ENCODE assay signal across 21 mouse cellular contexts in the genomic region with DNA sequence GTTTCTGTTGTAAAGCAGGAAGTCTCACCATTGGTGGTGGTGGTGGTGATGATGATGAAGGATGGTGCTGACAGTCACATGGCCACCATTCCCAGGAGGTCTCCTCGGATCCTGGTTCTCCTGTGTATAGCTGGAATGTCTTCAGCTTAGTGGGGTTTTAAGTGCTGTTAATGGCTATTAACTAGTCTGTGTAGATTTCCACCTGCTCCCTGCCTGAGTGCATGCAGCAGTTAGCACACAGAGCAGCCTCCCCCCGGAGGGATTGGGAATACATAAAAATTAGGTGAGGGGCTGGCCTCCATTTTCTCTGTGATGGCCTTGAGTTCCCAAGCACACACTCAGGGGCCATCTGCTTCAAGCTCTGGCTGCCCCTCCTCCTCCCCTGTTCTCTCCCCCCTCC. TPM values are rescaled to one million over a fixed set of nuclear protein-coding genes. Genes with fewer than 3 reads are reported as not detected.
A peak's percentile ranks its signal among the peaks of the same experiment; 100 is the strongest.
DNase-seq lines count a peak whose midpoint lies in the region; ATAC-seq lines count a peak whose summit lies in the region.
"Had no signal": no experiment of that assay in that cellular context is flagged by ENCODE, and none has a peak within 500 bp of the region (broad histone marks: within the 10 kb centered on the region; RNA-seq: fewer than 3 reads in every experiment).

No protein-coding gene starts in this region.

- H3K36me3 ChIP-seq in forebrain, embryonic 14.5 days (ENCODE audit: control insufficient read depth, insufficient read depth, low read length), result no peaks in the 10 kb centered on the region
- H3K36me3 ChIP-seq in forebrain, embryonic 13.5 days (ENCODE audit: poor library complexity, severe bottlenecking), result no peaks in the 10 kb centered on the region
- no peaks in the 10 kb centered on the region for H3K36me3 ChIP-seq in midbrain, embryonic 11.5 days (ENCODE audit: control insufficient read depth, insufficient read depth, low read length)
- H3K36me3 ChIP-seq in midbrain, embryonic 10.5 days, result no peaks in the 10 kb centered on the region
- H3K36me3 ChIP-seq in neural tube, embryonic 12.5 days, result no peaks in the 10 kb centered on the region
- no peaks in the 10 kb centered on the region for H3K36me3 ChIP-seq in neural tube, embryonic 15.5 days
- H3K36me3 ChIP-seq in neural tube, embryonic 14.5 days (ENCODE audit: control insufficient read depth, insufficient read depth, low read length), result no peaks in the 10 kb centered on the region
- H3K36me3 ChIP-seq: embryonic facial prominence, embryonic 10.5 days; forebrain, embryonic 15.5 days; heart, embryonic 15.5 days had no signal

- H3K9ac ChIP-seq in forebrain, embryonic 14.5 days (ENCODE audit: low read length), result no peak overlapping the region
- no peak overlapping the region for H3K9ac ChIP-seq in forebrain, embryonic 13.5 days
- H3K9ac ChIP-seq in midbrain, embryonic 11.5 days (ENCODE audit: low read length), result no peak overlapping the region
- no peak overlapping the region for H3K9ac ChIP-seq in neural tube, embryonic 12.5 days
- H3K9ac ChIP-seq in neural tube, embryonic 15.5 days (replicated peaks), result no peak overlapping the region
- H3K9ac ChIP-seq in neural tube, embryonic 14.5 days (replicated peaks; ENCODE audit: low read depth, low read length), result no peak overlapping the region
- H3K9ac ChIP-seq: forebrain, embryonic 15.5 days; heart, embryonic 15.5 days had no signal

- WGBS in forebrain, embryonic 14.5 days, result 79% methylated on average over 2 of the region's 2 CpGs
- WGBS in forebrain, embryonic 13.5 days, result 64% methylated on average over 2 of the region's 2 CpGs
- 66% methylated on average over 2 of the region's 2 CpGs for WGBS in midbrain, embryonic 11.5 days
- 84% methylated on average over 2 of the region's 2 CpGs for WGBS in midbrain, embryonic 10.5 days
- 40% methylated on average over 2 of the region's 2 CpGs for WGBS in neural tube, embryonic 12.5 days
- WGBS in neural tube, embryonic 15.5 days, result 36% methylated on average over 2 of the region's 2 CpGs
- WGBS in neural tube, embryonic 14.5 days, result 37% methylated on average over 2 of the region's 2 CpGs

- no peak for ATAC-seq in forebrain, embryonic 14.5 days
- no peak for ATAC-seq in forebrain, embryonic 13.5 days
- 0 out of 2 replicates have a peak, but pooled peaks have one; percentile 19 for ATAC-seq in midbrain, embryonic 11.5 days (ENCODE audit: low FRiP score)
- 0 out of 2 replicates have a peak, but pooled peaks have one; percentile 25 for ATAC-seq in neural tube, embryonic 12.5 days (ENCODE audit: low FRiP score, low read depth)
- no peak for ATAC-seq in neural tube, embryonic 15.5 days (ENCODE audit: low FRiP score)
- ATAC-seq in neural tube, embryonic 14.5 days (ENCODE audit: low read depth), result peak; percentile 68; the same call in 1 of the 2 replicates
- ATAC-seq: forebrain, embryonic 15.5 days; hindbrain, postnatal 0 days had no signal

- H3K9me3 ChIP-seq in forebrain, embryonic 14.5 days (replicated peaks; ENCODE audit: control insufficient read depth, low read length), result no peaks in the 10 kb centered on the region
- no peaks in the 10 kb centered on the region for H3K9me3 ChIP-seq in forebrain, embryonic 13.5 days (replicated peaks)
- H3K9me3 ChIP-seq in midbrain, embryonic 11.5 days (ENCODE audit: control insufficient read depth, low read length), result no peaks in the 10 kb centered on the region
- no peaks in the 10 kb centered on the region for H3K9me3 ChIP-seq in midbrain, embryonic 10.5 days (replicated peaks)
- no peaks in the 10 kb centered on the region for H3K9me3 ChIP-seq in neural tube, embryonic 12.5 days
- H3K9me3 ChIP-seq in neural tube, embryonic 15.5 days (replicated peaks), result no peaks in the 10 kb centered on the region
- no peaks in the 10 kb centered on the region for H3K9me3 ChIP-seq in neural tube, embryonic 14.5 days (ENCODE audit: control insufficient read depth, low read length)
- H3K9me3 ChIP-seq: embryonic facial prominence, embryonic 10.5 days; forebrain, embryonic 15.5 days; heart, embryonic 15.5 days had no signal

- no peak overlapping the region for H3K4me2 ChIP-seq in forebrain, embryonic 14.5 days (ENCODE audit: low read length)
- no peak overlapping the region for H3K4me2 ChIP-seq in forebrain, embryonic 13.5 days
- H3K4me2 ChIP-seq in midbrain, embryonic 11.5 days, result no peak overlapping the region
- no peak overlapping the region for H3K4me2 ChIP-seq in neural tube, embryonic 12.5 days (replicated peaks)
- H3K4me2 ChIP-seq in neural tube, embryonic 15.5 days, result no peak overlapping the region
- H3K4me2 ChIP-seq in neural tube, embryonic 14.5 days (ENCODE audit: low read depth, low read length), result no peak overlapping the region
- H3K4me2 ChIP-seq: forebrain, embryonic 15.5 days; heart, embryonic 11.5 days; heart, embryonic 15.5 days had no signal

- H3K27ac ChIP-seq in forebrain, embryonic 14.5 days (ENCODE audit: low read depth, low read length), result no peak overlapping the region
- H3K27ac ChIP-seq in forebrain, embryonic 13.5 days, result no peak overlapping the region
- no peak overlapping the region for H3K27ac ChIP-seq in midbrain, embryonic 11.5 days (ENCODE audit: low read depth, low read length)
- H3K27ac ChIP-seq in midbrain, embryonic 10.5 days (replicated peaks), result no peak overlapping the region
- H3K27ac ChIP-seq in neural tube, embryonic 12.5 days, result no peak overlapping the region
- H3K27ac ChIP-seq in neural tube, embryonic 15.5 days (replicated peaks), result no peak overlapping the region
- no peak overlapping the region for H3K27ac ChIP-seq in neural tube, embryonic 14.5 days (ENCODE audit: low read depth, low read length)
- H3K27ac ChIP-seq: embryonic facial prominence, embryonic 10.5 days; forebrain, embryonic 15.5 days; heart, embryonic 15.5 days; hindbrain, postnatal 0 days had no signal

- no peaks in the 10 kb centered on the region for H3K27me3 ChIP-seq in forebrain, embryonic 14.5 days (replicated peaks; ENCODE audit: control insufficient read depth, insufficient read depth, low read length)
- no peaks in the 10 kb centered on the region for H3K27me3 ChIP-seq in forebrain, embryonic 13.5 days
- no peaks in the 10 kb centered on the region for H3K27me3 ChIP-seq in midbrain, embryonic 11.5 days (ENCODE audit: control insufficient read depth, insufficient read depth, low read length)
- H3K27me3 ChIP-seq in midbrain, embryonic 10.5 days (ENCODE audit: low read depth, poor library complexity, severe bottlenecking), result no peaks in the 10 kb centered on the region
- no peaks in the 10 kb centered on the region for H3K27me3 ChIP-seq in neural tube, embryonic 12.5 days (replicated peaks)
- H3K27me3 ChIP-seq in neural tube, embryonic 15.5 days (replicated peaks), result no peaks in the 10 kb centered on the region
- H3K27me3 ChIP-seq in neural tube, embryonic 14.5 days (ENCODE audit: control insufficient read depth, insufficient read depth, low read length), result no peaks in the 10 kb centered on the region
- H3K27me3 ChIP-seq: forebrain, embryonic 15.5 days; heart, embryonic 15.5 days had no signal

- peak; percentile 4 for DNase-seq in forebrain, embryonic 14.5 days (ENCODE audit: low spot score)
- DNase-seq in midbrain, embryonic 11.5 days (ENCODE audit: low spot score, missing footprints), result no peak
- no peak for DNase-seq in midbrain, embryonic 10.5 days (ENCODE audit: low spot score)
- no peak for DNase-seq in left cerebral cortex, adult 11 months (ENCODE audit: low spot score)
- DNase-seq: adrenal gland, postnatal 10 days; cerebellum, adult 11-12 months; cerebellum, adult 9-10 months; cerebellum, postnatal 25 days; gastrocnemius, postnatal 36 days; heart, adult 18-20 months; heart, postnatal 14 days had no signal

- no peaks in the 10 kb centered on the region for H3K4me1 ChIP-seq in forebrain, embryonic 14.5 days (ENCODE audit: control insufficient read depth, insufficient read depth, low read length)
- no peaks in the 10 kb centered on the region for H3K4me1 ChIP-seq in forebrain, embryonic 13.5 days
- no peaks in the 10 kb centered on the region for H3K4me1 ChIP-seq in midbrain, embryonic 11.5 days (ENCODE audit: control insufficient read depth, insufficient read depth, low read length)
- no peaks in the 10 kb centered on the region for H3K4me1 ChIP-seq in midbrain, embryonic 10.5 days
- no peaks in the 10 kb centered on the region for H3K4me1 ChIP-seq in neural tube, embryonic 12.5 days
- no peaks in the 10 kb centered on the region for H3K4me1 ChIP-seq in neural tube, embryonic 15.5 days
- H3K4me1 ChIP-seq in neural tube, embryonic 14.5 days (ENCODE audit: control insufficient read depth, insufficient read depth, low read length), result no peaks in the 10 kb centered on the region
- H3K4me1 ChIP-seq: embryonic facial prominence, embryonic 10.5 days; forebrain, embryonic 15.5 days; heart, embryonic 15.5 days had no signal

- no peak overlapping the region for H3K4me3 ChIP-seq in forebrain, embryonic 14.5 days (ENCODE audit: low read depth, low read length)
- H3K4me3 ChIP-seq in forebrain, embryonic 13.5 days, result no peak overlapping the region
- no peak overlapping the region for H3K4me3 ChIP-seq in midbrain, embryonic 11.5 days (ENCODE audit: low read depth, low read length)
- H3K4me3 ChIP-seq in midbrain, embryonic 10.5 days, result no peak overlapping the region
- no peak overlapping the region for H3K4me3 ChIP-seq in neural tube, embryonic 12.5 days
- no peak overlapping the region for H3K4me3 ChIP-seq in neural tube, embryonic 15.5 days (replicated peaks)
- H3K4me3 ChIP-seq in neural tube, embryonic 14.5 days (ENCODE audit: low read depth, low read length), result no peak overlapping the region
- H3K4me3 ChIP-seq: embryonic facial prominence, embryonic 10.5 days; forebrain, embryonic 15.5 days; heart, embryonic 15.5 days had no signal

RNA-seq across cellular contexts. Expression of gene Ntrk2, which starts 36.9 kb away (rescaled TPM):
- polyA plus RNA-seq in forebrain, embryonic 14.5 days (2014; fragmentation: Nextera tagmentation; extraction: Ambion mirVana), result 49.9 and 66.7 TPM in 2 replicates
- polyA plus RNA-seq in forebrain, embryonic 13.5 days (2015; fragmentation: Nextera tagmentation; extraction: Ambion mirVana), result 51.4 and 60.2 TPM in 2 replicates
- 35.8 and 37.8 TPM in 2 replicates for polyA plus RNA-seq in midbrain, embryonic 11.5 days (2014; fragmentation: Nextera tagmentation; extraction: Ambion mirVana)
- 14.8 and 24.8 TPM in 2 replicates for polyA plus RNA-seq in midbrain, embryonic 10.5 days (2016; fragmentation: Nextera tagmentation; extraction: Ambion mirVana)
- polyA plus RNA-seq in neural tube, embryonic 12.5 days (2016; fragmentation: Nextera tagmentation; extraction: Ambion mirVana), result 74.8 and 76.1 TPM in 2 replicates
- 112 and 132 TPM in 2 replicates for polyA plus RNA-seq in neural tube, embryonic 15.5 days (2015; fragmentation: Nextera tagmentation; extraction: Ambion mirVana)
- polyA plus RNA-seq in neural tube, embryonic 14.5 days (2014; fragmentation: Nextera tagmentation; extraction: Ambion mirVana), result 125 and 137 TPM in 2 replicates
- polyA plus RNA-seq: C2C12 had no signal

Comparison
In these comparisons a context has a peak if more than half of its experiments do, and no peak if none do; other contexts are left out.
1. ATAC-seq: peak in midbrain, embryonic 11.5 days (single experiment), neural tube, embryonic 12.5 days (single experiment) and neural tube, embryonic 14.5 days (single experiment); none in forebrain, embryonic 14.5 days (single experiment), forebrain, embryonic 13.5 days (single experiment) and neural tube, embryonic 15.5 days (single experiment).